Mouse (Mus musculus) myocyte (in vitro differentiated cells): ENCODE results near the gene Hoxc9.

Source experiments
- MAX ChIP-seq: IDR thresholded peaks from one replicate; pipeline ENCODE4 v1.6.1; 2011; ENCODE audit warnings: low read depth, mild to moderate bottlenecking, control low read depth
- POLR2A ChIP-seq: IDR thresholded peaks from one replicate; pipeline ENCODE4 v1.6.1; 2011; ENCODE audit warnings: low read depth, mild to moderate bottlenecking, control low read depth, moderate library complexity; ENCODE audit not compliant: insufficient read length

- TF ChIP-seq MAX (no peak), POLR2A (no peak)
Measured at GRCm38 (mm10) chr15:102927032-102927645, 49.1 kb upstream of the Hoxc9 start.
